Mouse (Mus musculus) erythroblast, embryonic 14.5 days (primary cell): ENCODE data around the gene Dnm1.

Experiments
- GATA1 ChIP-seq: IDR thresholded peaks from 2 replicates; pipeline ENCODE4 v1.6.1; 2012; ENCODE audit warnings: low read length, inconsistent platforms, mixed read lengths
- TAL1 ChIP-seq: IDR thresholded peaks from 3 replicates; pipeline ENCODE4 v1.6.1; 2012; ENCODE audit warnings: low read length, inconsistent platforms, mixed read lengths

GRCm38 (mm10) chr2:32287334-32287840, 65.8 kb downstream of the Dnm1 start, which contains the start of gene Golga2:
- TF ChIP-seq GATA1 (no peak), TAL1 (no peak)
